Mouse (Mus musculus) gastrocnemius, postnatal 14 days (tissue): ENCODE measurements around the gene Gpnmb. TPM values are rescaled to one million over a fixed set of nuclear protein-coding genes. Genes with fewer than 3 reads are reported as not detected.

Source experiments
- DNase-seq: peaks from one replicate; pipeline ENCODE4 v3.0.0; 2021; ENCODE audit warnings: mixed read lengths
- intact Hi-C: fragments of 180-260 bp; cut with DNase I; formaldehyde crosslinking; loops from one replicate; pipeline ENCODE4 v1.15.1; 2025; ENCODE audit warnings: low total_unique reads
- total RNA-seq, 2 experiments: library from RNA; stranded (reverse); gene quantifications; 2 replicates each; pipeline ENCODE4 v1.2.3; 2021

The Gpnmb gene
- total RNA-seq, 2 experiments from 2014 or later, result 0.78 to 1.2 TPM

DNA sequence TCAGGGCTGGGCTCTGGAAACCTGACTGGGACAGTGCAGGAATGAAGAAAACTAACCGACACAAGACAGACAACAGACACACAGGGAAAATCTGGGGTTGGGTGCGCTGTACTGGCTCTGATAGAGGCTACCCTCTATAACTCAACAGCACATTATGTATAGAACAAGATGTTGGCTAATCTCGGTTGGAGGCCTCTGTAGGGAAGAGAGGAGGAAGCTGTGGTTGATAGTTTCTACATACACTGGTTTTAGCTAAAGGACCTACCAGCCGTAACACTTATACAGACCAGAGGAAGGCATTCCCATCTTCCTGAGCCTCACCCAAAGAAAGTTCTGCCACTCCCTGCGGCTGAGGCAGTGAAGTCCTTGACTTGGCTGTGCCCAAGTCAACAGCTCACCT is 9.8 kb upstream of the Gpnmb start:
- DNase-seq, result no peak
- intact Hi-C loops, result no loop called here

DNA sequence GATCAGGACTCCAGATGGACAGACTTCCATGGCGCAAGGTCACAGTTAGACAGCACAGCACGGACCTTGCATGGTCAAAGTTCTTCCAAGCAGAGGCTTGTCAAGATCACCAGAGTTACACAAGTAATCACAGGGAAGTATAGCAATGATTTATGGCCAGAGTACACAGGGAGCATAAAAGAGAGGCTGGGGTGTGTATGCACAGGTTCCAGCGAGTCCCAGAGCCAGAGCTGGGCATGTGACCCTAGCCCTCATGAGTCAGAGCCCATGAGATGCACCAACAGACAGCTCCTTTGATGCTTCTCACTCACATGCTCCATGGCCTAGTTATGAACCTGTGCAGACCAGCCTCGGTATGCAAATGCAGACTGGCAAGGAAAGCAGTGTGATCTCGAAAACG is 8.3 kb upstream of the Gpnmb start:
- no peak for DNase-seq
- intact Hi-C loops, result no loop called here

DNA sequence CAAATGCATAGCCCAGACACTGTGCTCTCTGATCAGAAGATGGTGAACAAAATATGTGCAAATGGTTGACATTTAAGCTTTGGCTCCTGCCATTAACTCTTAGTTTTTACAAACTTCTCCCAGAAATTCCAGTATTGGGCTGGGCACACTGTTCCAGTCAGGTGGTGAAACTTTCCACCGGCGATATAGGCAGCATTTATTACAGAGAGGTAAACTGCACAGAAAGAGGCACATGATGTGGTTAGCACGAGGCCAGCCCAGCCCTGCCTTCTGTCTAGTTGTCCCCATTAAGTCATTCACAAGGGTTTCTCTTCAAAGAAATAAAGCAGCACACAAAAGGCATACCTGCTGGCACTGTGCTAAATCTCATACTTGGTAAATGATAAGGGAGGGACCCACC is 7.6 kb upstream of the Gpnmb start:
- DNase-seq, result no peak
- intact Hi-C loops, result no loop called here

DNA sequence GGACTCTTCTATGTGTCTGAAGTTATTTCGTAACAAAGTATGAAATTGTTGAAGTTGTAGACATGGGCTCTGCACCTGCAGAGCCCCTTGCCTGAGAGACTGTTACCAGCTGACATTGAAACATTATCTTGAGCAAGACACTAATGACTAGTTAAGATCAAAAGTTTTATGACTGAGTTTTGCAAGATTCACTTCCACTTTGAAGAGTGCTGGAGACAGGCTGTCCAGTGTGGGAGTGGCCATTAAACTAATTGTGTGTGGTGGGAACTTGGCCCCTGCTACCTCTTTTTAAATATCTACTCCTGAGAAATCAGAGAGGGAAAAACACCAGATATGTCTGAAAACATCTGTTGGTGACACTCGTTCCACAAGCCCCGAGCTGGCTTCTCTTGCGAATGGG is 5.1 kb upstream of the Gpnmb start:
- DNase-seq, result no peak
- intact Hi-C loops, result no loop called here

DNA sequence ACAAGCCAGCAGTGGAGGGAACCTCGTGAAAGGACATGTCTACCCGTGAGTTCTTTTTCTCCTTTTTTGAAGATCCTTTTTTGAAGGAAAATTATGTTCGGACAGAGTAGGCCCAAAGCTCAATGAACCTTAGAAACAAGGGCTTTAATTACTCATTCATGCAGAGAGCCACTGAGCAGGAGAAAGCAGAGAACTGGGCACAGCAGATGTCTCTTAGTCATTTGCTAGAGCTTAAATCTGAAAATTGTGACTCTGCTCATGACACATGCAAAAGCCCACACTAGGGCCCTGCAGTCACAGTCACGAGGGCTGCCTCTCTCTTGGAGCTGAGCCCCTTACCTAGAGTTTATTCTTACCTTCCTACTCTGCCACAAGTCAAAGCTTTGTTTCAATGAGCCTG is 3.6 kb upstream of the Gpnmb start:
- no peak for DNase-seq
- intact Hi-C loops, result no loop called here

DNA sequence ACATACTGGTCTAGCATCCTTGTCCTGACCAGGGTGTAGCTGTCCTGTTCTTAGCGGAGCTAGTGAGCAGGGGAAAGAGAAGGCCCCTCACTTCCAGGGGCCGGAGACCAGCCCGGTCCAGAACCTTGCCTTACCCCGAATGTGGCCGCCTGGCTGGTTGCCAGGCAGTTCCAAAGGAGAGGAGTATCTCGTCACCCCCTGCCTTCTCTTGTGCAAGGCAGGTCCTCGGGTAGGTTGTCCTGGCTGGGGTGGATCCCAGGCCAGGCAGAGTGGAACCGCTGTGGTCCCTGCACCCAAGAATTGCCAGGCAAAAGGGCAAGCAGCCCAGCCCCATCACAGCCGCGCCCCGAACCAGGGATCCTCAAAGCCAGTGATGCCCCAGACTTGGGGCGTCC is 919 bp downstream of the Gpnmb start:
- intact Hi-C loops, result no loop called here
- DNase-seq, result no peak

DNA sequence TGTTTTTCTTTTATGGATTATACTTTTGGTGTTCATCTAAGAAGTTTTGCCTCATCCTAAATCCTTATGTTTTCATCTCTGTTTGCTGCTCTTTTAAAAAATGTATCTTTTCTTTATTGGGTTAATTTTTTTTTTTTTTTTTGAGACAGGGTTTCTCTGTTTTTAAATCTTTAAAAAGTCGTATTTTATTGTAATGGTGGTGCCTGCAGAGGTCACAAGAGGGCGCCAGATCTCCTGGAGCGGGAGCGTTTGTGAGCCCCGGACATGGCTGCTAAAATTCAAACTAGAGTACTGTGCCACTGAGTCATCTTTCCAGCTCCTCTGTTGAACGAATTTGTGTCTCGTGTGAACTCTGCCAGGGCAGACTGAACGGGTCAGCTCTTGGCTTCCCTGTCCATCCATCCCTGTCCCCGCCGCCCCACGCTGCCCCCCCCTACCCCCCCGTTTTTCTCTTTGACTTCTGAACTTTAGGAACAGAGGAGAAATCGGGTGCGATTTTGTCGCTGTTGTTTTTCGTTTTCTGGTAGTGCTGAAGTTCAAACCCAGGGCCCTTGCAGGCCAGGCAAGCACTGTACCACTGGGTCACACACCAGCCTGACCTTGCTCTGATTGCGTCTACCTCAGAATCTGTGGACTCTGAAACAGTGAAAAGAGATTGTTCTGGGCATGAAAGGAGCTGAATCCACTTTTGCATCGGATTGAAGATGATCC is 3.3 kb downstream of the Gpnmb start:
- DNase-seq, result peak; percentile 70
- intact Hi-C loops, result loop anchor here (10.0 kb wide), 1 partner anchor 355 kb away; the partner anchor contains the start of gene Stk31

DNA sequence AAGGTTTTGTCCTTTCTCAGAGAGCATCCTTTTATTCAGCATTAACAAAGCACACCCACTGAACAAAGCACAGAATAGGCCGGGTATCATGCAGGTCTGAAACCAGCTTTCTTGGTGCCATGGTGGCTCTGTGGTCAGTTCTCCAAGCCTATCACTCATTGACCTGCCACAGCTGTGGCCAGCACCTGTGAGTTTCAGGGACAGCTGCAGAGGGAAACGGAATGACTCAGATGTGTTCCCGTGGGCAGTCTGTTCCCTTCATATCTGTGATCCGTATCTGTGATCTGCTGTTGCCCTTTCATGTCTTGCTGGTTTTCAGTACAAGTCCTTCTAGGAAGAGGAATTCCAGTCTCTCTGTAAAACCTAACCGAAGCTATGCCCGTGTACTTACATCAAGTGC is 10.2 kb downstream of the Gpnmb start:
- intact Hi-C loops, result loop anchor here (10.0 kb wide), 1 partner anchor 348 kb away; the partner anchor contains the start of gene Stk31

DNA sequence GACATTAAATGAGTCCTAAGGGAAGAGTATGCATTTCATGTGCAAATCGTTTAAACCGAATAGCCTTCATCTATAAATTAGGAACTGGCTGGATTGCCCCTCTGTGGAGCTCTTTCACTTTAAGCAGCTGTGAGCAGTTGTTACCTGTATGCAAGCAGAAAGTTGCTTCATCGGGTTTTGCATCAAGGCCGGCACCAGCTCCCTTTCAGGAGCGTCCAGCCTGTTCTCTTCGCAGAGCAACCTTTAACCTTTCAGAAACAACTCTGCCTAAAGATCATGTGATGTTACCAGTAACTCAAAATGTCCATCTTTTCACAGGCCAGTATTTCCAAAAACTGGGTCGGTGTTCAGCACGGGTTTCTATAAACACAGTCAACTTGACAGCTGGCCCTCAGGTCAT is 10.6 kb downstream of the Gpnmb start:
- intact Hi-C loops, result loop anchor here (10.0 kb wide), 1 partner anchor 348 kb away; the partner anchor contains the start of gene Stk31
- no peak for DNase-seq

More for the DNA sequence above, 10.2 kb downstream of the Gpnmb start:
- DNase-seq, result no peak

DNA sequence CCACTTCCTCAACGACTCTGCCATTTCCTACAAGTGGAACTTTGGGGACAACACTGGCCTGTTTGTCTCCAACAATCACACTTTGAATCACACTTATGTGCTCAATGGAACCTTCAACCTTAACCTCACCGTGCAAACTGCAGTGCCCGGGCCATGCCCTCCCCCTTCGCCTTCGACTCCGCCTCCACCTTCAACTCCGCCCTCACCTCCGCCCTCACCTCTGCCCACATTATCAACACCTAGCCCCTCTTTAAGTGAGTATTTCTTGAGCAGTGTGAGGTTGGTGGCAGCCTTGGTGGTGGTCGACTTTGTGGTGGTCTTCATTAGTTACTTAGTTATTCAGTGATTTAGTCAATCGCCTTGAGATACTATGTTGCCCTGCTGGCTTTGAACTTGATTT is 11.5 kb downstream of the Gpnmb start:
- DNase-seq, result no peak
- intact Hi-C loops, result loop anchor here (10.0 kb wide), 1 partner anchor 347 kb away; the partner anchor contains the start of gene Stk31

DNA sequence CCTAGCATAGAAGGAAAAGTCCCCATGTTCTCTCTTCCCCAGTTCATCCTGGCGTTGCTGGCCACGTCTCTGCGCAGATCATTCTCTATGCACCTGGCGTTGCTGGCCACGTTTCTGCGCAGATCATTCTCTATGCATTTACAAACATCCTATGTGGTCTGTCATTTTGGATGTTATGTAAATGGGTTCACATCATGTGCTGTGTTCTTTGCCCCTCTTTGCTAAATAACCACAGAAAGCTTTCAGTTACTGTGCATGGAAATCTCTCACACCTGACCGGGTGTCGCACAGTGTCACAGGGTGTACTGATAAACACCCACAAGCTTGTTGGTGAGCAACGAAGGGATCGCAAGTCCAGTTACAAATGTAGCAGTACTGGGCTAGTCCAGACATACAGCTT is 12.0 kb downstream of the Gpnmb start:
- intact Hi-C loops, result loop anchor here (10.0 kb wide), 1 partner anchor 346 kb away; the partner anchor contains the start of gene Stk31
- no peak for DNase-seq

DNA sequence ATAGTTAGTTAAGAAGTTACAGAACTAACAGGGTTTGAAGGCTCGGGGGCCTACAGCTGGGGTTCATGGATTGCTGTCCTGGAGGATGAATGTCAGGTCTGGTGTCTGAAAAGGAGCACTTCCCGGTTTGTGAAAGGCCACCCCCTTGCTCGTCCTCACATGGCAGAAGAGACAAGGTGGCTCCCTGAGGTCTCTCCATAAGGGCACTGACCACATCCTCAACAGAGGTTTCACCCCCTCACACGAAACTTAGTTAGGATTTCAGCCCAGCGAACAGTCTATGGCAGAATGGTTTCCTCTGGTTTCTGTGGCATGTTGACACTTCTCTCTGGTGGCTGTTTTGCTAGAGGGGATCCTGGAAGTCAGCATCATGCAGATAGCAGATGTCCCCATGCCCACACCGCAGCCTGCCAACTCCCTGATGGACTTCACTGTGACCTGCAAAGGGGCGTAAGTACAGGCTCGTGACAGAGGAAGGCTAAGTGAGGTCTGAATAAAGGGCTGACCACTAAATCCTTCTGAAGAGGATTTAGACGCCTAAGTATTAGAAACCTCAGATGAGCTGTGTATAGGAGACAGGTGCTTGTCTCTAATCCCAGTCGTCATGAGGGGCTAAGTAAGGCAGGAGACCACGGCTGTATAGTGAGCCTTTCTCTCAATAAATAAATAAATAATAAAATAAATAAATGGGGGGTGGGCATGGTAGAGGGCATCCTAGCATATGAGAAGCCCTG is 14.5 kb downstream of the Gpnmb start:
- intact Hi-C loops, result no loop called here
- DNase-seq, result no peak

DNA sequence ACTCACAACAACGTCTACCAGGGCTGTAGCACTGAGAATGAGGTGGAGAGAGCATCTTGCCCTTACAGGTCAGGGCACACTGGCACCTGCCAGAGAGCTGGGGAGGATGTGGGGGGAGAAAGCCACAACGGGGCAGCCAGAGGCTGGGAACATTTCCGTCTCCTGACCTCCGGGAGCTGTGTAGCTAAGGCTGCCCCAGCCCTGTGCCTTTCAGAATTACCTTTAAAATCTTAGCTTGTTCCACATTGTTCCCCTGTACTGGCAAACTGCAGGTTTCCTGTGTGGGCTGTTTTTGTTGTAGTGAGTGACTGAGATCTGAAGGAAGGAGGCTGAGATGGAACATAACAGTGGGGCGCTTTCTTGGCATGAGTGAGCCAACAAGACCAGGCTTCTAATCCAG is 15.8 kb downstream of the Gpnmb start:
- DNase-seq, result no peak
- intact Hi-C loops, result no loop called here

DNA sequence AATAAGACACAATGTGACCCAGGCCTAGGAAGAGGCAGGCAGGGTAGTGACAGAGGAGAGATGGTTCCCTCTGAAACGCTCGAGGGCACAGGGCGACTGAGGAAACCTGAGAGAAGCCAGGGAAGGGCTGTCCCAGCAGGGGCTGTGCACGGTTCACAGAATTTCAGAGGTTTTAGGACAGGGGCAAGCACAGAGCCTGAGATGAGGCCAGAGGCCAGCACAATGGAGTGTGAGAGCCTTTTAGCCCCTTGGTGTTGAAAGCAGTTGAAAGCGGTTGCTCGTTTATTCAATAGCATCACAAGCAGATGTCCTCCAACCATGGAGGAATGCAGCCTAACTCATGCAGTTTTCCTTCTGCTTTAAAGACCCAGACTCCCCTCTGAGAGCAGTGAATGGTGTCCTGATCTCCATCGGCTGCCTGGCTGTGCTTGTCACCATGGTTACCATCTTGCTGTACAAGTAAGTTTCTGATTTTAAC is 18.9 kb downstream of the Gpnmb start:
- intact Hi-C loops, result loop anchor here (5.0 kb wide), 2 partner anchors 87 to 152 kb away; no protein-coding TSS in a partner anchor
- DNase-seq, result no peak

DNA sequence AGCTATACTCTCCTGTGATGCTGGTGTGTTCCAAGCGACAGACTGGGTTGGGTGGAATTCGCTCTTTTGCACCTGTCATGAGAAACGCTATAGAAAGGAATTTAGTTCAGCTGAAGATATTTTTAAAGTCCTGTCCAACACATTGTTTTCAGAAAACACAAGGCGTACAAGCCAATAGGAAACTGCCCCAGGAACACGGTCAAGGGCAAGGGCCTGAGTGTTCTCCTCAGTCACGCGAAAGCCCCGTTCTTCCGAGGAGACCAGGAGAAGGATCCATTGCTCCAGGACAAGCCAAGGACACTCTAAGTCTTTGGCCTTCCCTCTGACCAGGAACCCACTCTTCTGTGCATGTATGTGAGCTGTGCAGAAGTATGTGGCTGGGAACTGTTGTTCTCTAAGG is 19.7 kb downstream of the Gpnmb start:
- intact Hi-C loops, result loop anchor here (5.0 kb wide), 2 partner anchors 86 to 151 kb away; no protein-coding TSS in a partner anchor
- no peak for DNase-seq

DNA sequence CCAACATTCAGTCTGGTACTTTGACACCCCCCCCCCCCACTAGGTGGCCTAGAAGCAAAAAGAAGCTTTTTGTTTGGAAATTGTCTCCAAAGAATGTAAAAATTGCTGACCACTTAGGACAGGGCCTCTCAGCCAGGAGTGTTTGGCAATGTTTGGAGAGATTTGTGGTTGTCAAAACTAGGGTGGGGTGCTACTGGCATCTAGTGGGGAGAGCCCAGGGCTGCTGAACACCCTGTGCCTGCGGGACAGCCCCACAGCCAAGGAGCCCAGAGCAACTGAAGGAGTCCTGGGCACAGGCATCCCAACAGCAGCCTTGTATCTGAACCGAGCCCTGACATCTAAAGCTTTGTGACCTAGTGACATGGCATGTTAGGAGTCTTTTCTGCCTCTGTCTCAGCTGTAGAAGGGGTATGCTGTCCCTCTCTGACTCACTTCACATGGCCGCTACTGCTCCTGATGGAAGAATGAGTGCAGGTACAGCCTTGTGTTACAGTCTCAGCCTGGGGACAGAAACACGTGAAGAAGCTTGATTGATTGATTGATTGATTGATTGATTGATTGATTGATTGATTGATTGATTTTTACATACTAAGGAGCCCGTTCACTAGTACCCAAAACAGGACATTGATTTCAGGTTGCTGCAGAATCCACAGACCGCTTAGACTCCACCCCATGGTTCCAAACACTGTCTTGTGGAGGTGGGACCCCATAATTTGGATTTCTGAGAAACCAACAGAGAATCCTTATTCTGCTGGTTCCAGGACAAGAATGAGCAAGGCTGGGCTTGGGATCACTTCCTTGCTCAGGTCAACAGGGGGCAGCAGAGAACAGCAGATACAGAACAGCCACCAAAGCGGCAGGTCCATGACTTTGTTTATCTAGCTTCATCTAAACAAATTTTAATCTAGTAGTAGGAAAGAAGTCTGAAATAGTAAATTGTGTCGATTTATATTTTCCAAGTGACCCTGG is 21.0 kb downstream of the Gpnmb start:
- intact Hi-C loops, result loop anchor here (5.0 kb wide), 2 partner anchors 85 to 150 kb away; no protein-coding TSS in a partner anchor
- DNase-seq, result peak; percentile 53

DNA sequence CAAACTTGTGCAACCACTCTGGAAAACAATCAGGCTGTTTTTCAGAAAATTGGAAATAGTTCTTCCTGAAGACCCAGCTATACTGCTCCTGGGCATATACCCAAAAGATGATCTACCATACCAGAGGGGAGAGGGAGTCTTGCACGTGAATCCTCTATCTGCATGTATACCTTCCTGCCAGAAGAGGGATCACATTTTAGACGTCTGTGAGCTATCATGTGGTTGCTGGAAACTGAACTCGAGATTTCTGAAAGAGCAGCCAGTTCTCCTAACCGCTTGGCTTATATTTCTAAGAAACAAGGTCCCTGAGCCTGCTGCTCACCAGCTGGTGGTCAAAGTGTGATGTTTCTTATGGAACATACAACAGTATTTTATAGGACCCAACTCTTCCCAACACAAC is 32.0 kb downstream of the Gpnmb start:
- no peak for DNase-seq
- intact Hi-C loops, result no loop called here

DNA sequence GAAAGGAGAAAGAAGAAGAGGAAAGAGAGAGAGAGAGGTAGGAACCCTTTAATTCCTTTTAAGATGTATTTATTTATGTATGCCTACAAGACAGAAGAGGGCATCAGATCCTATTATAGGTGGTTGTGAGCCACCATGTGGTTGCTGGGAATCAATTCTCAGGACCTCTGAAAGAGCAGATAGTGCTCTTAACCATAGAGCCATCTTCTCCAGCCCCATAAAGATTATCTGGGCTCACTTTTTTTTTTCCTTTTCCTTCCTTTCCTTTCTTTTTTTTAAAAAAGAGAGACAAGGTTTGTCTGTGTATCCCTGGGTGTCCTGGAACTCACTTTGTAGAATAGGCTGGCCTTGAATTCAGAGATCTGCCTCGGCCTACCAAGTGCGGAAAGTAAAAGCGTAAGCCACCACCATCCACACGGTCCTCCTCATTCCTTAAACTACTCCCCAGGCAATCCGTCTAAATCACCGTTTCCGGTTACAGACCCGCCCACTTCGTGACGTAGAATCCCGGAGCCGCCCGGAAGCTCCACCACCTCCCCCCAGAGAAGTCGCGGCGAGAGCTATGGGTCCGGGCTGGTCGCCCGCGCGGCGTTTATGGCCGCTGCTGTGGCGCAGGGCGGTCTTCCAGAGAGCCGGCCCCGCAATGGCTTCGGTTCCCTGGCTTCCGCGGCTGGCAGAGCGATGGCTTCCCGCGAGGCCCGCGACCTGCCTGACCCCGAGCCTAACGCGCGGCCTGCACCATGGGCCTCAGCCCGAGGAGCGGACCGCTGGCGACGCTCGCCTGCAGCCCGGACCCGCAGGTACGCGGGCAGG is 37.2 kb downstream of the Gpnmb start, which contains the start of gene Malsu1:
Gene Malsu1, plus strand, starts transcription at position 492 of the 813 bp plus-strand sequence.
- DNase-seq, result peak; percentile 95
- intact Hi-C loops, result no loop called here

DNA sequence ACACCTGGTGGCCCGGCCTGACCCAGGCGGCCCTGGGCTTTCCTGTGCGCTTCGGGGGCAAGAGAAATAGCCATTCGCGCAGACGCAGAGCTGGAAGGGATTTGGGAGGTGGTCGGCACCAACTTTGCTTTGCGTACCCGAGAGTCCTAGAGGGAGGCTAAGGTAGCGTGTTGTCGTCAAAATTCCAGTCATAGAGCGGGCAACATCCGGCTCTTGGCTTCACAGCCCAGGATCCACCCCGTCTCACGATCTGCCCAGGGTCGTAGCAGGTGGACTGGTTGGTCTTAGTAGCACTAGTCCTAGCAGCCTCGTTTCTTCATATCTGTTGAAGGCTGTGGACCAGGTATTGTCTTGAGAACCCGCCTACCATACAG is 37.8 kb downstream of the Gpnmb start:
- no peak for DNase-seq
- intact Hi-C loops, result no loop called here
